Mouse (Mus musculus) midbrain, embryonic 10.5 days (tissue): ENCODE measurements around the gene 1700015F17Rik. TPM values are rescaled to one million over a fixed set of nuclear protein-coding genes. Genes with fewer than 3 reads are reported as not detected.
A peak's percentile ranks its signal among the peaks of the same experiment; 100 is the strongest.

Source experiments
- DNase-seq: peaks from one replicate; pipeline ENCODE4 v3.0.0-alpha.2; 2017; ENCODE audit warnings: low spot score
- H3K27ac ChIP-seq: fragments of 300-500 bp; sonication (generic); replicated peaks from 2 replicates; pipeline ENCODE4 v1.5.1; 2016; ENCODE audit warnings: mild to moderate bottlenecking
- H3K27me3 ChIP-seq: fragments of 300-500 bp; sonication (generic); 2 replicates; pipeline ENCODE4 v1.6.1; 2016; ENCODE audit warnings: low read depth, mild to moderate bottlenecking; ENCODE audit not compliant: poor library complexity, severe bottlenecking
- H3K36me3 ChIP-seq: fragments of 300-500 bp; sonication (generic); 2 replicates; pipeline ENCODE4 v1.6.1; 2016; ENCODE audit warnings: mild to moderate bottlenecking, moderate library complexity
- H3K4me1 ChIP-seq: fragments of 300-500 bp; sonication (generic); 2 replicates; pipeline ENCODE4 v1.6.1; 2016
- H3K4me3 ChIP-seq: fragments of 300-500 bp; sonication (generic); 2 replicates; pipeline ENCODE4 v1.5.1; 2016; ENCODE audit warnings: mild to moderate bottlenecking, moderate library complexity
- H3K9me3 ChIP-seq: fragments of 300-500 bp; sonication (generic); replicated peaks from 2 replicates; pipeline ENCODE4 v1.6.1; 2016; ENCODE audit warnings: mild to moderate bottlenecking
- WGBS: fragments of 180-500 bp; shearing (Covaris S2); methylation state at CpG from one replicate; pipeline ENCODE4 v1.1.7; 2016; 5-methylcytosine and 5-hydroxymethylcytosine counted together
- polyA plus RNA-seq: library from polyadenylated mRNA; unstranded; fragments of >200 nt; fragmentation: Nextera tagmentation; extraction: Ambion mirVana; gene quantifications from 2 replicates; pipeline ENCODE4 v1.2.1, GENCODE M21; 2016

The 1700015F17Rik gene
- polyA plus RNA-seq, result not detected in 2 replicates

- 93% methylated on average over 6 of the region's 6 CpGs for WGBS
- Histone ChIP-seq H3K4me1 (no peaks in the 10 kb centered on the region), H3K36me3 (no peaks in the 10 kb centered on the region), H3K27ac (no peak within 1 kb of the TSS), H3K27me3 (no peaks in the 10 kb centered on the region), H3K9me3 (no peaks in the 10 kb centered on the region), H3K4me3 (no peak within 1 kb of the TSS)
- no peak for DNase-seq
These were observed at the start of gene 1700015F17Rik for GRCm38 (mm10) chr5:5479043-5479442. Gene 1700015F17Rik (minus strand): TSS chr5:5479143.

DNA sequence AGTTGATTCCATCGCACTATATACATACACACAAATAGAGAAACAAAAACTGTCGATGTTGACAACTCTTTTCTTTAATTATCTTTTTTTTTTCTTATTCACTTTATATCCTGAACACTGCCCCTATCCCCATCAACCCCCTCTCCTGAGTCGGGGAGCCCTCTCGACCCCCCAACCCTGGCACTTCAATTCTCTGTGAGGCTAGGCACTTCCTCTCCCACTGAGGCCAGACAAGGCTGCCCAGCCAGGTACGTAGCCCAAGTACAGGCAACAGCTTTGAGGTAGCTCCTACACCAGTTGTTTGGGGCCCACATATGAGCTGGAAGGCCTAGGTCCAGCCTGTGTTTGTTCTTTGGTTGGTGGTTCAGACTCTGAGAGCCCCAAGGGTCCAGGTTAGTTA, 36.5 kb upstream of the 1700015F17Rik start:
- H3K27ac ChIP-seq, result no peak overlapping the region
- 79% methylated on average over 5 of the region's 5 CpGs for WGBS

GRCm38 (mm10) chr5:5514196-5515076, 35.5 kb upstream of the 1700015F17Rik start, which contains the start of gene Cldn12:
Gene Cldn12 (minus strand): TSS chr5:5514958.
- WGBS, result under 1% methylated on average over 79 of the region's 79 CpGs
- H3K4me1 ChIP-seq, result peaks cover 19% of the 10 kb centered on the region
- peaks cover 12% of the 10 kb centered on the region for H3K36me3 ChIP-seq
- H3K27ac ChIP-seq, result peak within 1 kb of the TSS; percentile 91
- DNase-seq, result peak; percentile 93
- peak within 1 kb of the TSS; percentile 85 for H3K4me3 ChIP-seq
- H3K9me3 ChIP-seq, result no peaks in the 10 kb centered on the region
- H3K27me3 ChIP-seq, result no peaks in the 10 kb centered on the region

More for the DNA sequence above, 36.5 kb upstream of the 1700015F17Rik start:
- Histone ChIP-seq H3K9me3 (no peaks in the 10 kb centered on the region), H3K36me3 (peaks cover 12% of the 10 kb centered on the region), H3K27me3 (no peaks in the 10 kb centered on the region), H3K4me1 (peaks cover 17% of the 10 kb centered on the region), H3K4me3 (peak overlapping the region; percentile 85; the same call in 1 of the 2 replicates)
- DNase-seq, result no peak

- Histone ChIP-seq H3K4me3 (no peak overlapping the region), H3K27me3 (no peaks in the 10 kb centered on the region), H3K36me3 (peaks cover 33% of the 10 kb centered on the region), H3K27ac (no peak overlapping the region), H3K9me3 (no peaks in the 10 kb centered on the region), H3K4me1 (peaks cover 30% of the 10 kb centered on the region)
- DNase-seq, result no peak
- WGBS, result 89% methylated on average over 3 of the region's 3 CpGs
These were observed 32.5 kb upstream of the 1700015F17Rik start for GRCm38 (mm10) chr5:5511401-5511800.

DNA sequence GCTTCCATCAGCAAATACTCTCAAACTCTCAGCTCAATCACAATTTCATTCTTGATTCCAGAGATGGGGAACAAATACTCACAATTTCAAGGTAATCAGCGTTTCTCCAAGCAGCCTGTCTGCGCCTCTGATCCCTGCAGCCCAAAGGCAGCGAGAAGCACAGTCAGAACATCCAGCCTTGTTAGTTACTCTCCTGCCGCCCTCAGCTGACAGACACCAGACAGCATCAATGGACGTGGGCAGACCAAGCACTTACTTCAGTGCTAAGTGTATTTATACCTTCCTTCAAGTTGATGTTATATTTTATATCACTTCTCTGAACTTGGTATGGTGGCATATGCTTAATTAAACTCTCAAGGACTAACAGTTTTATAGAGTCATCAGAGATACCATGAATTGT, 32.0 kb upstream of the 1700015F17Rik start:
- Histone ChIP-seq H3K36me3 (peaks cover 35% of the 10 kb centered on the region), H3K4me3 (no peak overlapping the region), H3K4me1 (peaks cover 30% of the 10 kb centered on the region), H3K27me3 (no peaks in the 10 kb centered on the region), H3K27ac (no peak overlapping the region), H3K9me3 (no peaks in the 10 kb centered on the region)
- no peak for DNase-seq
- WGBS, result 76% methylated on average over 5 of the region's 5 CpGs

DNA sequence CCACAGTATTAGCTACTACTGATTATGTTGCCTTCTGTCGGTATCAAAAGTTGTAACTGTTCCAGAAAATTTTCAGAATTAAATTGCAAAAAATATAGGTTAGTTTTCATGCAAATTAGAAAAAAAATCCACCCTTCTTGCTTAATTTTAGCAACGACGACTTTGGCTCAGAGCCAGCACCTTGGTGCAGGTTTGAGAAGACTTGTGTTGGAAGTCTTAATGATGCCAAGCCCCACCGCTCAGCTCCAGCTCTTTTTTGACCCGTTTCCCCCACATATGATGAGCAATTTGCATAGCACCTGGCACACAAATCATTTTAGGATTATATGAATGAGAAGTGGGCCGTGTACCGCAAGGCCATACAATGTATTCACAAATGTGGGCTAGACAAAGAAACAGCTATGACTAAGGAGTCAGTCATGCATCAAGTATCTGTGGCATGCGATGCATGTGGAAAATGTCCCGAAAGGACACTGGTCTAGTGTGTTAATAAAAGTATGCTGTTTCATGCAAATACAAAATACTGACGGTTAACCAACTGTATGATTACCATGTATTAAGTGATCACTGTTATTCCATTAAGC, 31.5 kb upstream of the 1700015F17Rik start:
- no peaks in the 10 kb centered on the region for H3K9me3 ChIP-seq
- H3K27ac ChIP-seq, result no peak overlapping the region
- no peaks in the 10 kb centered on the region for H3K27me3 ChIP-seq
- peaks cover 35% of the 10 kb centered on the region for H3K36me3 ChIP-seq
- 73% methylated on average over 10 of the region's 10 CpGs for WGBS
- DNase-seq, result no peak
- H3K4me1 ChIP-seq, result peaks cover 30% of the 10 kb centered on the region
- H3K4me3 ChIP-seq, result no peak overlapping the region

GRCm38 (mm10) chr5:5508231-5508630, 29.3 kb upstream of the 1700015F17Rik start:
- H3K4me3 ChIP-seq, result no peak overlapping the region
- H3K27ac ChIP-seq, result 0 out of 2 replicates have a peak overlapping the region, but pooled peaks have one; percentile 42

GRCm38 (mm10) chr5:5507701-5508225, 28.8 kb upstream of the 1700015F17Rik start:
- Histone ChIP-seq H3K4me3 (0 out of 2 replicates have a peak overlapping the region, but pooled peaks have one; percentile 2), H3K36me3 (peaks cover 43% of the 10 kb centered on the region), H3K27me3 (no peaks in the 10 kb centered on the region), H3K9me3 (no peaks in the 10 kb centered on the region), H3K4me1 (peaks cover 17% of the 10 kb centered on the region), H3K27ac (0 out of 2 replicates have a peak overlapping the region, but pooled peaks have one; percentile 42)
- peak; percentile 65 for DNase-seq
- 55% methylated on average over 20 of the region's 20 CpGs for WGBS

More at GRCm38 (mm10) chr5:5508231-5508630, 29.3 kb upstream of the 1700015F17Rik start:
- peaks cover 19% of the 10 kb centered on the region for H3K4me1 ChIP-seq
- H3K36me3 ChIP-seq, result peaks cover 43% of the 10 kb centered on the region
- WGBS, result 77% methylated on average over 10 of the region's 10 CpGs
- H3K9me3 ChIP-seq, result no peaks in the 10 kb centered on the region
- H3K27me3 ChIP-seq, result no peaks in the 10 kb centered on the region
- no peak for DNase-seq

DNA sequence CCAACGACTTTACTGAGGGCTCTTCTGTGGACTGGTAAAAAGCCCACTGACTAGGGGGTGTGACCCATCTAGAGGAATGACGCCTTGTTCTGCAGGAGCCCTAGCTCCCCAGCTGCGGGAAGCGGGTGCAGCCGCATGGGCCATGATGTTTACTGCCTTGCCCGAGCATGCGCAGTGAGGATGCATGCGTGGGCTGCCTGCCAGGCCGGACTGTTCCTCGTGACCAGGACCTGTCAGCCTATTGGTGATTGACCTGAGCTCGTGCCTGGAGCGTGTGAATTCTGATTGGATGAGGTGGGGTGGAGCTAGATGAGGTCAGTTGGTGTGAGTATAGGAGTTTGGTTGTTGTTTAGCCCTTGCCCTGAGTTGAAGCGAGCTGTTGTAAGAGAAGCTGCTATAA, 25.5 kb upstream of the 1700015F17Rik start:
- Histone ChIP-seq H3K4me1 (peaks cover 11% of the 10 kb centered on the region), H3K4me3 (no peak overlapping the region), H3K9me3 (no peaks in the 10 kb centered on the region), H3K27ac (no peak overlapping the region), H3K27me3 (no peaks in the 10 kb centered on the region), H3K36me3 (peaks cover 31% of the 10 kb centered on the region)
- WGBS, result 90% methylated on average over 13 of the region's 13 CpGs
- DNase-seq, result no peak

GRCm38 (mm10) chr5:5503381-5503780, 24.4 kb upstream of the 1700015F17Rik start:
- DNase-seq, result no peak
- 89% methylated on average over 4 of the region's 4 CpGs for WGBS
- no peaks in the 10 kb centered on the region for H3K9me3 ChIP-seq
- H3K27ac ChIP-seq, result no peak overlapping the region
- H3K27me3 ChIP-seq, result no peaks in the 10 kb centered on the region
- H3K4me3 ChIP-seq, result no peak overlapping the region
- H3K36me3 ChIP-seq, result peaks cover 29% of the 10 kb centered on the region
- peaks cover 11% of the 10 kb centered on the region for H3K4me1 ChIP-seq

DNA sequence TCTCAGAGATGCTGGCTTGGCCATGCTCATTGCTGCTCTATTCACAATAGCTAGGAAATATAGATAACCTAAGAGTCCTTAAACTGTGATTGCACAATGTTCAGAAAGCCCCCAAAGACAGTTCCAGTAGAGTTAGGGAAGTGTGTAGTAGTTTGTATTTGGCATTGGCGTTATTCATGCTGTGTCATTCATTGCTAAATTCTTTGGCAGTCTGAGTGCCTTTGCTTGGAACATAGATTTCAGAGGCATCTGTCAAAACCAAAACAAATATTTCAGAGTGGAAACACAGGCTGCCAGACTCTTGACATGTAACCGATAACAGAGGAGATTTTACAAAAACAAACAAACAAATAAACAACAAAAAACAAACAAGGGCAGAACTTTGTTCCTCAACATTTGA, 22.6 kb upstream of the 1700015F17Rik start:
- no peaks in the 10 kb centered on the region for H3K4me1 ChIP-seq
- H3K27me3 ChIP-seq, result no peaks in the 10 kb centered on the region
- WGBS, result 86% methylated on average over 2 of the region's 2 CpGs
- no peak for DNase-seq
- no peak overlapping the region for H3K27ac ChIP-seq
- H3K9me3 ChIP-seq, result no peaks in the 10 kb centered on the region
- H3K4me3 ChIP-seq, result no peak overlapping the region
- peaks cover 12% of the 10 kb centered on the region for H3K36me3 ChIP-seq

- no peaks in the 10 kb centered on the region for H3K4me1 ChIP-seq
- H3K27me3 ChIP-seq, result no peaks in the 10 kb centered on the region
- H3K4me3 ChIP-seq, result no peak overlapping the region
- no peak for DNase-seq
- H3K27ac ChIP-seq, result no peak overlapping the region
- no peaks in the 10 kb centered on the region for H3K9me3 ChIP-seq
- H3K36me3 ChIP-seq, result no peaks in the 10 kb centered on the region
- 73% methylated on average over 3 of the region's 3 CpGs for WGBS
These were observed 17.4 kb upstream of the 1700015F17Rik start for GRCm38 (mm10) chr5:5496393-5496792.
